Mouse (Mus musculus) small intestine, adult 2 months (tissue): ENCODE results near the gene Elovl5.

Experiments used
- CTCF ChIP-seq: fragments of 200-500 bp; IDR thresholded peaks from 2 replicates; pipeline ENCODE4 v1.5.1; 2012; ENCODE audit warnings: low read depth, mild to moderate bottlenecking, control low read depth, inconsistent platforms, low read length, moderate library complexity, mixed read lengths; ENCODE audit not compliant: insufficient replicate concordance, insufficient read length; ENCODE audit errors: extremely low read depth
- POLR2A ChIP-seq: fragments of 200-500 bp; IDR thresholded peaks from 2 replicates; pipeline ENCODE4 v1.6.1; 2012; ENCODE audit warnings: low read depth, mild to moderate bottlenecking, control low read depth, inconsistent platforms, low read length, moderate library complexity

GRCm38 (mm10) chr9:77931740-77932139 lies 14.6 kb downstream of the Elovl5 start:
- TF ChIP-seq POLR2A = no peak
- no peak for TF ChIP-seq CTCF
